Mouse (Mus musculus) spleen, postnatal 4 days (tissue): ENCODE measurements around the gene Dbp.

Experiments
- DNase-seq, 2 experiments: peaks; one replicate each; pipeline ENCODE4 v3.0.0; 2022; ENCODE audit warnings: low spot score in 2 of 2

Dbp gene

GRCm38 (mm10) chr7:45723781-45724180 is 18.9 kb downstream of the Dbp start:
- no peak for DNase-seq

- no peak for DNase-seq
Measured at GRCm38 (mm10) chr7:45725151-45725550, 20.3 kb downstream of the Dbp start.

- no peak for DNase-seq
Measured at GRCm38 (mm10) chr7:45725713-45726112, 20.8 kb downstream of the Dbp start, which contains the start of gene Spaca4. TSS of gene Spaca4 (minus strand) at chr7:45725813.

GRCm38 (mm10) chr7:45726419-45726818 is 21.5 kb downstream of the Dbp start:
- DNase-seq = no peak

GRCm38 (mm10) chr7:45727625-45728024 is 22.7 kb downstream of the Dbp start:
- DNase-seq = no peak

- DNase-seq = peak; percentile 57 to 83
Measured at GRCm38 (mm10) chr7:45730727-45731431, 26.0 kb downstream of the Dbp start.

GRCm38 (mm10) chr7:45733477-45733876 is 28.6 kb downstream of the Dbp start:
- DNase-seq = no peak

GRCm38 (mm10) chr7:45739162-45739763 is 34.4 kb downstream of the Dbp start:
- peak; percentile 74 to 90 for DNase-seq

- no peak for DNase-seq
Measured at GRCm38 (mm10) chr7:45739820-45740219, 34.9 kb downstream of the Dbp start.

GRCm38 (mm10) chr7:45741308-45741707 is 36.4 kb downstream of the Dbp start:
- no peak for DNase-seq

- DNase-seq = no peak
Measured at GRCm38 (mm10) chr7:45741777-45742176, 36.9 kb downstream of the Dbp start.

- no peak for DNase-seq
Measured at GRCm38 (mm10) chr7:45742338-45742737, 37.5 kb downstream of the Dbp start.

- DNase-seq = peak; percentile 64 to 79
Measured at GRCm38 (mm10) chr7:45744387-45744786, 39.5 kb downstream of the Dbp start.

- DNase-seq = no peak
Measured at GRCm38 (mm10) chr7:45746518-45746917, 41.6 kb downstream of the Dbp start.

GRCm38 (mm10) chr7:45747450-45747849 is 42.6 kb downstream of the Dbp start:
- DNase-seq = no peak

GRCm38 (mm10) chr7:45748110-45748509 is 43.2 kb downstream of the Dbp start:
- DNase-seq = no peak

GRCm38 (mm10) chr7:45749401-45749800 is 44.5 kb downstream of the Dbp start:
- DNase-seq = no peak

- DNase-seq = no peak
Measured at GRCm38 (mm10) chr7:45750162-45750561, 45.3 kb downstream of the Dbp start.

GRCm38 (mm10) chr7:45755703-45756102 is 50.8 kb downstream of the Dbp start:
- DNase-seq = no peak

GRCm38 (mm10) chr7:45759400-45759799 is 54.5 kb downstream of the Dbp start:
- DNase-seq = no peak
